Mouse (Mus musculus) lung, adult 2 months (tissue): ENCODE data around the gene Cbx2.

Source experiments
- CTCF ChIP-seq: fragments of 200-500 bp; IDR thresholded peaks from 2 replicates; pipeline ENCODE4 v1.5.1; 2011; ENCODE audit warnings: mild to moderate bottlenecking, low read length, control low read depth; ENCODE audit not compliant: insufficient read depth
- POLR2A ChIP-seq: fragments of 200-500 bp; IDR thresholded peaks from 2 replicates; pipeline ENCODE4 v1.6.1; 2011; ENCODE audit warnings: low read depth, mild to moderate bottlenecking, control low read depth, low read length, borderline replicate concordance; ENCODE audit errors: extremely low read depth

GRCm38 (mm10) chr11:119038744-119039484, 16.2 kb downstream of the Cbx2 start:
- TF ChIP-seq POLR2A: no peak
- TF ChIP-seq CTCF: no peak
